Mouse (Mus musculus) urinary bladder, postnatal 10 days (tissue): ENCODE results near the gene 5730522E02Rik.

Experiments used
- DNase-seq: peaks from one replicate; pipeline ENCODE4 v3.0.0; 2022; ENCODE audit warnings: low spot score

Gene 5730522E02Rik

GRCm38 (mm10) chr11:25670018-25670417 is 540.5 kb downstream of the 5730522E02Rik start:
- no peak for DNase-seq

- DNase-seq, result no peak
Observed at GRCm38 (mm10) chr11:25664562-25665104, 545.9 kb downstream of the 5730522E02Rik start.

GRCm38 (mm10) chr11:25646282-25646681 is 564.3 kb downstream of the 5730522E02Rik start:
- no peak for DNase-seq

DNA sequence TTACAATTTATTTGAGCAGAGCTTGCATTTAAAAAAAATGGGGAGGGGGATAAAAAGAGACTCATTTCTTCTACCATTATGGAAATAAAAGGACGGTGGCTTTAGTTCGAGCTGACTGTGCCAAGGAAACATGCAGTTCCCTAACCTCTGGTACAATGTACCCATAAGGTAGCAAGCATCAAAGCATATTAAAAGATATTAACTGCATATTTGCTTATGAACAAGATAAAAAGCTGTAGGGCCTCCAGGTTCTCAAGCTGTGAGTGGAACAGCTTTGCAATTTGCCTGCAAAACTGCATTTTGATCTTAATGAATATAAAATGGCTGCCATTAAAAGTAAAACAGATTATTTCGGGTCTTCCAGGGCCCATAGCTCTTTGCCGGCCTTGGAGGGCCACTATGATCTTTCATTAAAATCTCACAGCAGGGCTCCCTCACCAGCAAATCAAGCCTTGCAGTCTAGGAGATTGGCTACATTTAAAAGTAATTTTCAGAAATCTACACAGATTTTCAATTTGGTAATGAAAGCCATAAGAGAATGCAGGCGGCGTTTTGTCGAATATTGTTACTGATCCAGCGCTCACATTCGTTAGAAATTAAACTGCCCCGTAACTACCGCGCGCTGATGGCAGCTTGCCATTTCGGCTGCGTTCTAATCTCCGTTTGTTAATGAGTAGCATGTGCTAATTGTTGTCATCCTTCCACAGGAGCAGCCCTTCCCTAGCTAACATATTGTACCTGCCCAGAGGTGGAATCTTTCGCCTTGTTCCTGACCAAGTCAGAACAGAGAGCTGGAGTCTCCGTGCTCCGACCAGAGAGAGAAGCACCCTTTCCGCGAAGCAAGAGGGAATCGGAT is 565.6 kb downstream of the 5730522E02Rik start:
- no peak for DNase-seq

DNA sequence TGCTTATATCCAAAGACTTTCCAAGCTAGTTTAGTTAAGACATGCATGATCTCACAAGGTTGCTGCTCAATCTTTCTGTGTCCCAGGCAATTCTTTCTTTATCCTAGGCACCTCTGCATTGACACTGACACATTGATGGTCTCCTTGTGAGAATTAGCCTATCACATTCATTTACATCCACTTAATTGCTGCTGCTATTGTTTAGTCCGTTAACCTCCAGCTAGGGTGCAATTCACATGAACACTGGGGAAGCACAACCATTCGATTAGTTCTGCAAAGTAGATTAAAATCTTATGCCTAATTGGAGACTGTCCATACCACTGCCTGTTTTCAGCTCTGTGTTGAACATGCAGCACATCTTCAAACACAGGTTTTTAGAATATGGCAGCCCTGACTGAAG is 603.7 kb downstream of the 5730522E02Rik start:
- DNase-seq, result no peak

GRCm38 (mm10) chr11:25600030-25600429 is 610.5 kb downstream of the 5730522E02Rik start:
- no peak for DNase-seq

- no peak for DNase-seq
Observed at GRCm38 (mm10) chr11:25595303-25595702, 615.3 kb downstream of the 5730522E02Rik start.

GRCm38 (mm10) chr11:25594780-25595179 is 615.8 kb downstream of the 5730522E02Rik start:
- DNase-seq, result no peak

GRCm38 (mm10) chr11:25592268-25592667 is 618.3 kb downstream of the 5730522E02Rik start:
- DNase-seq, result no peak

DNA sequence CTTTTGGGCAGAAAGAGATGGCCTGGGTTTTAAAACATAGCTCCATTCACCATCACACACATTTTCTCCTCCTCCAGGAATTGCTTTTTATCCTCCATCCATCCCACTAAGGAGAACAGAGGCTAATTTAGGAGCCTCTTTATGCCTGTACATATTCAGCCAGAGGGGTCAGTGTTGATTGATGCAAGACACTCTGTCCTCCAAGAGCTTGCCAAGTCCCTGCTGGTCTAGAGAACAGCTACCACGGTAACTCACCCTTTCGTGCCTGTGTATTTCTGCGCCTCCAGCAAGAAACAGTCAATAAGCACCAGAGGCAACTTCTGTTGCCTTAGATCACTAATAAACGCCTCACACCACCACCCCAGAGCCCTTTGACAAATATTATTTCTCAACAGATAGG is 620.3 kb downstream of the 5730522E02Rik start:
- DNase-seq, result no peak

- no peak for DNase-seq
Observed at GRCm38 (mm10) chr11:25589509-25589908, 621.1 kb downstream of the 5730522E02Rik start.

GRCm38 (mm10) chr11:25574129-25574465 is 636.5 kb downstream of the 5730522E02Rik start:
- no peak for DNase-seq

DNA sequence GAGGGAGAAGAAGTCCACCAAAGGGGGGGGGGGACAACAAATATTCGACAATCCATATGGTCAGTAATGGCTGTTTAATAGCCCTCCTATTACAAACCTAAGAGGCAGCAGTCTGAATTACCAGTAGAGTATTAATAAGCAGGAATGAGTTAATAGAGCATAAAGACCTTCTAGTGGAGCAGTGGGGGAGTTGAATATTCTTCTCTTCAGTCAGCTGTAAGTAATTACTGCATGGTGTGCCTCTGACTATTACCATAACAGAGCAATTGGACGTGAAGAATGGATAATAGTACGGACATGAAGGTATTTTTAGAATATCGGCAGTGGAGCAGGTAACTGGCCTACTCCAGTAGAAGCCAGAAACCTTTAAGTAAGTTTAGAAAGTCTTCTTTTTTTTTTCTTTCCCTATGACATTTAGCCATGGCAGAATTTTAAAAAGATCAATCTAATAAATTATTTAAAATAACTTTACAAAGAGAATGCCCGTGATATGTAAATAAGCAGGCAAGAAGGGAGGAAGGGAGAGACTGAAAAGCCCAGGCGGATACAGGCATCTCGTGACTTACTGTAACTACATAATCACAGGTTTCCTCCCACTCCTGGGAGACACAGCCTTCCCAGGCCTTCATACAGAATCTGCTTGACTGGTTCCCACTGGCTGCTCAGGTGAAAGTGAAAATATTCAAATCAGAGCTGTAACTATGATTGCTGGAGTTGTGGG is 637.0 kb downstream of the 5730522E02Rik start:
- DNase-seq, result no peak

GRCm38 (mm10) chr11:25571396-25571795 is 639.2 kb downstream of the 5730522E02Rik start:
- DNase-seq, result no peak
